Mouse (Mus musculus) cerebellum, adult 2 months (tissue): ENCODE measurements around the gene Olfr107.

Experiments used
- CTCF ChIP-seq: fragments of 200-500 bp; IDR thresholded peaks from 2 replicates; pipeline ENCODE4 v1.5.1; 2011; ENCODE audit warnings: low read depth, mild to moderate bottlenecking, control low read depth, low read length, moderate library complexity, borderline replicate concordance; ENCODE audit not compliant: insufficient read depth
- POLR2A ChIP-seq: fragments of 200-500 bp; IDR thresholded peaks from 2 replicates; pipeline ENCODE4 v1.6.1; 2011; ENCODE audit warnings: low read length, control low read depth, borderline replicate concordance; ENCODE audit not compliant: insufficient read depth

DNA sequence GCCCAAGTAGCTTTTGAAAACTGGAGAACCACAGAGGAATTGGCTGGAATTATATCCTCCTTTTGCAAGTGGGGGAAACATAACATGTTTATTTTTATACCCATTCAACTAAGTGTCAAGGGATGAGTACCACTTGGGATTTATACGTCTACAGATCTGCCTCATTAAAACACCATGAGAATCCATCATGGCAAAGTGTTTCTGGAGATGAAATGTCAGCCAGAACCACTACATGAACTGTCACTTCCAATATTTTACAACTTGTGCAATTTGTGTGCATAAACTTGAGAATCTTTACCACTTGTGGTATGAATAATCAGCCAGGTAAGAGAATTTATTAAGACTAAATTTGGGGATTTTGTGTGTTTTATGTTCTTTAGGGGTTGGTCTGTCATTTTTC, 8.9 kb upstream of the Olfr107 start, which contains the start of gene Olfr106-ps:
- TF ChIP-seq CTCF = no peak
- no peak for TF ChIP-seq POLR2A
